Mouse (Mus musculus) hindbrain, postnatal 0 days (tissue): ENCODE data around the gene Tmem115. TPM values are rescaled to one million over a fixed set of nuclear protein-coding genes. Genes with fewer than 3 reads are reported as not detected.
A peak's percentile ranks its signal among the peaks of the same experiment; 100 is the strongest.
"Not testable (repeated sequence)": the region's sequence is repeated elsewhere in the genome, so short reads cannot be mapped to it uniquely, and the experiment has no call there.

Experiments used
- ATAC-seq: fragments of 200-750 bp; cut with Nextera tagmentation; 2 replicates; pipeline ENCODE4 v1.8.0; 2017; ENCODE audit warnings: mild to moderate bottlenecking, moderate TSS enrichment, moderate library complexity
- DNase-seq: peaks from one replicate; pipeline ENCODE4 v3.0.0-alpha.2; 2015; ENCODE audit warnings: low spot score
- H3K27ac ChIP-seq: fragments of 300-500 bp; sonication (generic); 2 replicates; pipeline ENCODE4 v1.5.1; 2014; ENCODE audit warnings: mild to moderate bottlenecking
- H3K27me3 ChIP-seq: fragments of 300-500 bp; sonication (generic); 2 replicates; pipeline ENCODE4 v1.6.1; 2014; ENCODE audit warnings: low read length, mixed read lengths; ENCODE audit not compliant: insufficient read depth
- H3K36me3 ChIP-seq: fragments of 300-500 bp; sonication (generic); 2 replicates; pipeline ENCODE4 v1.6.1; 2014; ENCODE audit warnings: low read length, mixed read lengths; ENCODE audit not compliant: insufficient read depth
- H3K4me1 ChIP-seq: fragments of 300-500 bp; sonication (generic); 2 replicates; pipeline ENCODE4 v1.6.1; 2014; ENCODE audit warnings: antibody characterized with exemption, low read length, mixed read lengths; ENCODE audit not compliant: insufficient read depth
- H3K4me2 ChIP-seq: fragments of 300-500 bp; sonication (generic); 2 replicates; pipeline ENCODE4 v1.6.1; 2014; ENCODE audit warnings: low read depth, mild to moderate bottlenecking, low read length, moderate library complexity, mixed read lengths
- H3K4me3 ChIP-seq: fragments of 300-500 bp; sonication (generic); 2 replicates; pipeline ENCODE4 v1.5.1; 2014; ENCODE audit warnings: low read length
- H3K9ac ChIP-seq: fragments of 300-500 bp; sonication (generic); replicated peaks from 2 replicates; pipeline ENCODE4 v1.6.1; 2014; ENCODE audit warnings: mild to moderate bottlenecking, low read length, moderate library complexity, mixed read lengths
- H3K9me3 ChIP-seq: fragments of 300-500 bp; sonication (generic); 2 replicates; pipeline ENCODE4 v1.6.1; 2016; ENCODE audit warnings: low read length, mixed read lengths
- CTCF ChIP-seq: IDR thresholded peaks from 2 replicates; pipeline ENCODE4 v1.5.1; 2016; ENCODE audit warnings: antibody characterized with exemption, control low read depth, low read depth
- WGBS: fragments of 180-500 bp; shearing (Covaris S2); extraction: QIAGEN DNeasy Blood & Tissue Kit; methylation state at CpG from one replicate; pipeline ENCODE4 v1.1.7; 2014; 5-methylcytosine and 5-hydroxymethylcytosine counted together
- polyA plus RNA-seq: library from polyadenylated mRNA; unstranded; fragments of >200 nt; fragmentation: Nextera tagmentation; extraction: Ambion mirVana; gene quantifications from 2 replicates; pipeline ENCODE4 v1.2.1, GENCODE M21; 2015
- total RNA-seq: library from RNA; depleted of rRNA; stranded (reverse); fragments of >200 nt; gene quantifications from 2 replicates; pipeline ENCODE4 v1.2.3, GENCODE M21; 2014

Tmem115 gene
- total and polyA plus RNA-seq, 2 experiments from 2014 or later = 52.3 to 72.6 TPM

DNA sequence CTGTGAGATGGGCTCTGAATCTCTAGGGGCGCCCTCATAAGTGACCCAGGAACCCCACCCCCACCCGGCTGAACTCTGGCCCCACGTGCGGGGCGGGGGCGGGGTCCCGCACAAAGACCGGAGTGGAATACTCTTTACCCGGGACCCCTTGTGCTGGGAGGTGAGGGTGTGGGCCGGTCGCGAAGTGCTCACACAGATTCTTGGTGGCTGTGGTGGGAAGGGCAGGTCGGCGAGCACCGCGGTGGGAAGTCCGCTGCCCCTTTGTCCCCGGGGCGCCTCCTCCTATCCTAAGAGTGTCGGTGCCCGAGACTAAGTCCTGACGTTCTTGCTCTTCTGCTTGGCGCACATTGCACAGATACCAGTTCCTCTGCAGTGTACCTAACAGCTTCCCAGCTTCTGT, 35.5 kb downstream of the Tmem115 start:
- DNase-seq (no peak), ATAC-seq (peak; percentile 57)
- Histone ChIP-seq H3K9ac (peak overlapping the region; percentile 75), H3K36me3 (peaks cover 28% of the 10 kb centered on the region; the same call in 1 of the 2 replicates), H3K4me2 (peak overlapping the region; percentile 83), H3K4me3 (peak overlapping the region; percentile 82), H3K4me1 (peaks cover 21% of the 10 kb centered on the region), H3K27ac (peak overlapping the region; percentile 86), H3K9me3 (no peaks in the 10 kb centered on the region), H3K27me3 (no peaks in the 10 kb centered on the region)
- 0% methylated on average over 23 of the region's 23 CpGs for WGBS
- no peak for TF ChIP-seq CTCF

DNA sequence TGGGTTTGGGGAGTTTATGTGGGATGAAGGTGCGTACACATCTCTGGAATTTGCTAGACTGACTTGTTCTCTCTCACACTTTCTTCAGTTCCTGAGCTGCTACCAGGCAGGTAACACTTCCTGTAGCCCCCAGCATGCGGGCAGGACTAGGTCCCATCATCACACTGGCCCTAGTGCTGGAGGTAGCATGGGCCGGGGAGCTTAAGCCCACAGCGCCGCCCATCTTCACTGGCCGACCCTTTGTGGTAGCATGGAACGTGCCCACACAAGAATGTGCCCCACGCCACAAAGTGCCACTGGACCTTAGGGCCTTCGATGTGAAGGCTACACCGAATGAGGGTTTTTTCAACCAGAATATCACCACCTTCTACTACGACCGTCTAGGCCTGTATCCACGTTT, 36.3 kb downstream of the Tmem115 start:
- no peak for DNase-seq
- Histone ChIP-seq H3K4me2 (peak overlapping the region; percentile 83), H3K4me3 (peak overlapping the region; percentile 82), H3K9ac (peak overlapping the region; percentile 75), H3K36me3 (peaks cover 28% of the 10 kb centered on the region; the same call in 1 of the 2 replicates), H3K27ac (peak overlapping the region; percentile 86; the same call in 1 of the 2 replicates), H3K9me3 (no peaks in the 10 kb centered on the region), H3K27me3 (no peaks in the 10 kb centered on the region), H3K4me1 (peaks cover 21% of the 10 kb centered on the region)
- ATAC-seq = no peak
- no peak for TF ChIP-seq CTCF
- 45% methylated on average over 13 of the region's 13 CpGs for WGBS

GRCm38 (mm10) chr9:107570845-107571244, 37.1 kb downstream of the Tmem115 start:
- peak overlapping the region; percentile 83 for H3K4me2 ChIP-seq
- H3K9me3 ChIP-seq = no peaks in the 10 kb centered on the region
- H3K4me1 ChIP-seq = peaks cover 21% of the 10 kb centered on the region
- TF ChIP-seq CTCF = no peak
- H3K4me3 ChIP-seq = peak overlapping the region; percentile 82; the same call in 1 of the 2 replicates
- WGBS = 94% methylated on average over 21 of the region's 21 CpGs
- H3K36me3 ChIP-seq = peaks cover 21% of the 10 kb centered on the region; the same call in 1 of the 2 replicates
- ATAC-seq (no peak), DNase-seq (no peak)
- no peaks in the 10 kb centered on the region for H3K27me3 ChIP-seq
- no peak overlapping the region for H3K27ac ChIP-seq
- H3K9ac ChIP-seq = peak overlapping the region; percentile 17; the same call in 1 of the 2 replicates

DNA sequence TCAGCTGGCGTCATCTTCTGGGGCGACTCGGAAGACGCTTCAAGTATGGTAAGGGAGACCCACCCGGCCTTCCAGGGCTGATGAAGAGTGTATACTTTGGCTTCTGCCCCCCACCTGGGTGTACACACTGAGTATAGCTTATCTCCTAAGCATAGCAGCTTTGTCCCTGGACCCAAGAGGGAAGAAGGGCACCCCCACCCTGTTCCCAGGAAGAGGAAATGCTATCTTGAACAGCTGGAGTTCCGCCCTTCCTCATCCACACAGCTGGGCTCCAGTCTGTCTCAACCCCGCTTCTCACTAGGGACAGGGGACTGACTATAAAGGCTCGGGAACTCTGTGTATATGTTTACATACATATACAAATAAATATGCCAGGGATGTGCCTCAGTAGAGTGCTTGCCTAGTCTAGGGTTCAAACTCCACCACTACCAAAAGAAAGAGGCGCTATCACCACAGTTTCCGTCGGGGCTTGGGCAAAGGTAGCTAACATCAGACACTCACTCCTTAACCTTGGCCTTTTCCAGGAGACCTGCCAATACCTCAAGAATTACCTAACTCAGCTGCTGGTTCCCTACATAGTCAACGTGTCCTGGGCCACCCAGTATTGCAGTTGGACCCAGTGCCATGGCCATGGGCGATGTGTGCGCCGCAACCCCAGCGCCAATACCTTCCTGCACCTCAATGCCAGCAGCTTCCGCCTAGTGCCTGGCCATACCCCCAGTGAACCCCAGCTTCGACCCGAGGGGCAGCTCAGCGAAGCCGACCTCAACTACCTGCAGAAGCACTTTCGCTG, 38.0 kb downstream of the Tmem115 start:
- H3K4me3 ChIP-seq = no peak overlapping the region
- H3K36me3 ChIP-seq = peaks cover 21% of the 10 kb centered on the region; the same call in 1 of the 2 replicates
- no peak for DNase-seq
- no peaks in the 10 kb centered on the region for H3K9me3 ChIP-seq
- H3K9ac ChIP-seq = 0 out of 2 replicates have a peak overlapping the region, but pooled peaks have one; percentile 17
- 93% methylated on average over 22 of the region's 22 CpGs for WGBS
- no peak for ATAC-seq
- peaks cover 21% of the 10 kb centered on the region for H3K4me1 ChIP-seq
- no peak for TF ChIP-seq CTCF
- no peak overlapping the region for H3K27ac ChIP-seq
- 0 out of 2 replicates have a peak overlapping the region, but pooled peaks have one; percentile 83 for H3K4me2 ChIP-seq
- no peaks in the 10 kb centered on the region for H3K27me3 ChIP-seq

- 92% methylated on average over 2 of the region's 2 CpGs for WGBS
- DNase-seq (no peak), ATAC-seq (no peak)
- H3K9ac ChIP-seq = no peak overlapping the region
- no peak for TF ChIP-seq CTCF
- H3K4me2 ChIP-seq = no peak overlapping the region
- peaks cover 21% of the 10 kb centered on the region; the same call in 1 of the 2 replicates for H3K36me3 ChIP-seq
- H3K4me3 ChIP-seq = no peak overlapping the region
- H3K4me1 ChIP-seq = peaks cover 21% of the 10 kb centered on the region
- no peaks in the 10 kb centered on the region for H3K9me3 ChIP-seq
- H3K27me3 ChIP-seq = no peaks in the 10 kb centered on the region
- no peak overlapping the region for H3K27ac ChIP-seq
Observed at GRCm38 (mm10) chr9:107572327-107572662, 38.5 kb downstream of the Tmem115 start.

GRCm38 (mm10) chr9:107573774-107574173, 40.0 kb downstream of the Tmem115 start:
- H3K9me3 ChIP-seq, H3K9ac ChIP-seq, H3K27ac ChIP-seq, ATAC-seq, H3K27me3 ChIP-seq, H3K4me3 ChIP-seq, H3K4me2 ChIP-seq, DNase-seq: not testable (repeated sequence)
- Histone ChIP-seq H3K4me1 (peaks cover 14% of the 10 kb centered on the region), H3K36me3 (peaks cover 21% of the 10 kb centered on the region; the same call in 1 of the 2 replicates)
- WGBS = 80% methylated on average over 6 of the region's 6 CpGs
